Mouse (Mus musculus) kidney, embryonic 16.5 days (tissue): Measurements from ENCODE around the gene Sp2. TPM values are rescaled to one million over a fixed set of nuclear protein-coding genes. Genes with fewer than 3 reads are reported as not detected.

Source experiments
- ATAC-seq: fragments of 200-750 bp; cut with Nextera tagmentation; 2 replicates; pipeline ENCODE4 v1.8.0; 2017; ENCODE audit warnings: moderate TSS enrichment; ENCODE audit not compliant: low FRiP score, low TSS enrichment
- H3K27ac ChIP-seq: fragments of 300-500 bp; sonication (generic); 2 replicates; pipeline ENCODE4 v1.5.1; 2014; ENCODE audit warnings: low read length
- H3K27me3 ChIP-seq: fragments of 300-500 bp; sonication (generic); 2 replicates; pipeline ENCODE4 v1.6.1; 2014; ENCODE audit warnings: low read length, control low read depth, mixed read lengths; ENCODE audit not compliant: insufficient read depth
- H3K36me3 ChIP-seq: fragments of 300-500 bp; sonication (generic); 2 replicates; pipeline ENCODE4 v1.6.1; 2014; ENCODE audit warnings: low read length, control low read depth, mixed read lengths; ENCODE audit not compliant: insufficient read depth
- H3K4me1 ChIP-seq: fragments of 300-500 bp; sonication (generic); 2 replicates; pipeline ENCODE4 v1.6.1; 2014; ENCODE audit warnings: low read length, control low read depth, mixed read lengths; ENCODE audit not compliant: insufficient read depth
- H3K4me2 ChIP-seq: fragments of 300-500 bp; sonication (generic); replicated peaks from 2 replicates; pipeline ENCODE4 v1.6.1; 2014; ENCODE audit warnings: low read depth, low read length
- H3K4me3 ChIP-seq: fragments of 300-500 bp; sonication (generic); 2 replicates; pipeline ENCODE4 v1.5.1; 2014; ENCODE audit warnings: mild to moderate bottlenecking, low read length
- H3K9ac ChIP-seq: fragments of 300-500 bp; sonication (generic); replicated peaks from 2 replicates; pipeline ENCODE4 v1.6.1; 2014; ENCODE audit warnings: low read length
- H3K9me3 ChIP-seq: fragments of 300-500 bp; sonication (generic); 2 replicates; pipeline ENCODE4 v1.6.1; 2016; ENCODE audit warnings: low read length, control low read depth
- WGBS: fragments of 180-500 bp; shearing (Covaris S2); extraction: QIAGEN DNeasy Blood & Tissue Kit; methylation state at CpG from one replicate; pipeline ENCODE4 v1.1.7; 2014; 5-methylcytosine and 5-hydroxymethylcytosine counted together
- polyA plus RNA-seq: library from polyadenylated mRNA; unstranded; fragments of >200 nt; fragmentation: Nextera tagmentation; extraction: Ambion mirVana; gene quantifications from 2 replicates; pipeline ENCODE4 v1.2.1, GENCODE M21; 2015

Sp2 gene
- polyA plus RNA-seq, 1 experiment from 2014 or later: 21.2 TPM

- Histone ChIP-seq H3K4me3 (peak overlapping the region; percentile 39), H3K4me2 (peak overlapping the region; percentile 66), H3K9me3 (no peaks in the 10 kb centered on the region), H3K4me1 (peaks cover 40% of the 10 kb centered on the region), H3K36me3 (no peaks in the 10 kb centered on the region), H3K27me3 (peaks cover 19% of the 10 kb centered on the region), H3K27ac (no peak overlapping the region), H3K9ac (peak overlapping the region; percentile 65)
- no peak for ATAC-seq
- 23% methylated on average over 17 of the region's 17 CpGs for WGBS
These were observed 14.1 kb upstream of the Sp2 start for GRCm38 (mm10) chr11:96996773-96997379.

GRCm38 (mm10) chr11:96995836-96996772 is 13.3 kb upstream of the Sp2 start:
- Histone ChIP-seq H3K27me3 (peaks cover 19% of the 10 kb centered on the region), H3K4me1 (peaks cover 42% of the 10 kb centered on the region)
- ATAC-seq: no peak

GRCm38 (mm10) chr11:96995031-96995430 is 12.3 kb upstream of the Sp2 start:
- H3K4me3 ChIP-seq: no peak overlapping the region
- 27% methylated on average over 5 of the region's 5 CpGs for WGBS
- no peak overlapping the region for H3K27ac ChIP-seq
- H3K36me3 ChIP-seq: no peaks in the 10 kb centered on the region
- H3K9ac ChIP-seq: 0 out of 2 replicates have a peak overlapping the region, but pooled peaks have one; percentile 14
- no peak for ATAC-seq
- peaks cover 19% of the 10 kb centered on the region for H3K27me3 ChIP-seq
- no peaks in the 10 kb centered on the region for H3K9me3 ChIP-seq
- peaks cover 42% of the 10 kb centered on the region for H3K4me1 ChIP-seq
- no peak overlapping the region for H3K4me2 ChIP-seq

More at GRCm38 (mm10) chr11:96995836-96996772, 13.3 kb upstream of the Sp2 start:
- H3K9me3 ChIP-seq: no peaks in the 10 kb centered on the region
- no peaks in the 10 kb centered on the region for H3K36me3 ChIP-seq
- H3K9ac ChIP-seq: 0 out of 2 replicates have a peak overlapping the region, but pooled peaks have one; percentile 14
- 80% methylated on average over 15 of the region's 15 CpGs for WGBS
- no peak overlapping the region for H3K27ac ChIP-seq
- H3K4me3 ChIP-seq: no peak overlapping the region
- no peak overlapping the region for H3K4me2 ChIP-seq

GRCm38 (mm10) chr11:96992722-96993311 is 10.1 kb upstream of the Sp2 start:
- no peaks in the 10 kb centered on the region for H3K9me3 ChIP-seq
- peak overlapping the region; percentile 32; the same call in 1 of the 2 replicates for H3K9ac ChIP-seq
- 19% methylated on average over 8 of the region's 8 CpGs for WGBS
- no peaks in the 10 kb centered on the region for H3K36me3 ChIP-seq
- 0 out of 2 replicates have a peak overlapping the region, but pooled peaks have one; percentile 4 for H3K4me2 ChIP-seq
- H3K27me3 ChIP-seq: peaks cover 7% of the 10 kb centered on the region; the same call in 1 of the 2 replicates
- H3K27ac ChIP-seq: peak overlapping the region; percentile 70
- ATAC-seq: peak; percentile 64
- no peak overlapping the region for H3K4me3 ChIP-seq
- H3K4me1 ChIP-seq: peaks cover 47% of the 10 kb centered on the region

GRCm38 (mm10) chr11:96991501-96991900 is 8.7 kb upstream of the Sp2 start:
- H3K27me3 ChIP-seq: peaks cover 8% of the 10 kb centered on the region; the same call in 1 of the 2 replicates
- peaks cover 50% of the 10 kb centered on the region for H3K4me1 ChIP-seq
- no peak overlapping the region for H3K4me3 ChIP-seq
- 73% methylated on average over 5 of the region's 5 CpGs for WGBS
- H3K9ac ChIP-seq: no peak overlapping the region
- no peak overlapping the region for H3K4me2 ChIP-seq
- no peak overlapping the region for H3K27ac ChIP-seq
- ATAC-seq: no peak
- H3K36me3 ChIP-seq: no peaks in the 10 kb centered on the region
- no peaks in the 10 kb centered on the region for H3K9me3 ChIP-seq

GRCm38 (mm10) chr11:96987873-96988655 is 5.3 kb upstream of the Sp2 start:
- WGBS: 5% methylated on average over 31 of the region's 31 CpGs
- Histone ChIP-seq H3K4me2 (peak overlapping the region; percentile 55), H3K4me1 (peaks cover 41% of the 10 kb centered on the region), H3K36me3 (no peaks in the 10 kb centered on the region), H3K27ac (no peak overlapping the region), H3K9ac (no peak overlapping the region; the same call in 1 of the 2 replicates), H3K9me3 (no peaks in the 10 kb centered on the region), H3K27me3 (0 out of 2 replicates have a peak, but pooled peaks cover 5% of the 10 kb centered on the region), H3K4me3 (peak overlapping the region; percentile 23)
- ATAC-seq: peak; percentile 46; the same call in 1 of the 2 replicates

GRCm38 (mm10) chr11:96986463-96986862 is 3.7 kb upstream of the Sp2 start:
- Histone ChIP-seq H3K27ac (no peak overlapping the region), H3K4me2 (no peak overlapping the region), H3K9ac (no peak overlapping the region), H3K4me3 (no peak overlapping the region), H3K36me3 (no peaks in the 10 kb centered on the region), H3K4me1 (peaks cover 30% of the 10 kb centered on the region), H3K27me3 (0 out of 2 replicates have a peak, but pooled peaks cover 5% of the 10 kb centered on the region), H3K9me3 (no peaks in the 10 kb centered on the region)
- WGBS: 12% methylated on average over 3 of the region's 3 CpGs
- no peak for ATAC-seq

- no peak overlapping the region for H3K27ac ChIP-seq
- no peaks in the 10 kb centered on the region for H3K36me3 ChIP-seq
- no peaks in the 10 kb centered on the region for H3K9me3 ChIP-seq
- ATAC-seq: no peak
- WGBS: 40% methylated on average over 4 of the region's 4 CpGs
- 0 out of 2 replicates have a peak, but pooled peaks cover 5% of the 10 kb centered on the region for H3K27me3 ChIP-seq
- no peak overlapping the region for H3K4me2 ChIP-seq
- peak overlapping the region; percentile 2; the same call in 1 of the 2 replicates for H3K9ac ChIP-seq
- H3K4me3 ChIP-seq: no peak overlapping the region
- peaks cover 30% of the 10 kb centered on the region for H3K4me1 ChIP-seq
These were observed 2.1 kb upstream of the Sp2 start for GRCm38 (mm10) chr11:96984903-96985302.

GRCm38 (mm10) chr11:96982355-96982754 is 404 bp downstream of the Sp2 start:
- Histone ChIP-seq H3K9ac (0 out of 2 replicates have a peak overlapping the region, but pooled peaks have one; percentile 7), H3K4me1 (peaks cover 28% of the 10 kb centered on the region), H3K36me3 (no peaks in the 10 kb centered on the region), H3K9me3 (no peaks in the 10 kb centered on the region), H3K4me3 (no peak overlapping the region), H3K27ac (no peak overlapping the region), H3K27me3 (0 out of 2 replicates have a peak, but pooled peaks cover 1% of the 10 kb centered on the region), H3K4me2 (no peak overlapping the region)
- WGBS: 2% methylated on average over 7 of the region's 7 CpGs
- ATAC-seq: no peak
